ENCODE assay signal across 8 mouse cellular contexts in genomic region chr1:131245926-131246325, GRCm38 (mm10). TPM values are rescaled to one million over a fixed set of nuclear protein-coding genes. Genes with fewer than 3 reads are reported as not detected.
DNase-seq lines count a peak whose midpoint lies in the region; ATAC-seq and TF ChIP-seq lines count a peak whose summit lies in the region.

No protein-coding gene starts in this region.

- TF ChIP-seq CTCF in liver, embryonic 14.5 days (IDR thresholded peaks at IDR 0.05; ENCODE audit: low read depth) = peak; percentile 60

- H3K4me3 ChIP-seq in liver, embryonic 14.5 days (ENCODE audit: insufficient read depth in 1 of 2, low read depth in 2 of 2, low read length in 2 of 2) = peak overlapping the region; percentile 48 to 54; a peak in 2 of 4 replicates
- peak overlapping the region; percentile 51 for H3K4me3 ChIP-seq in myocyte

- no peaks in the 10 kb centered on the region for H3K9me3 ChIP-seq in liver, embryonic 14.5 days (ENCODE audit: control insufficient read depth, low read length)

- 7% methylated on average over 9 of the region's 9 CpGs for WGBS in liver, embryonic 14.5 days (ENCODE audit: insufficient replicate concordance)

- DNase-seq in 416B (ENCODE audit: low read depth) (peak; percentile 31), ES-CJ7 (ENCODE audit: low read depth, low spot score) (peak; percentile 75)
- DNase-seq in cerebellum, postnatal 10 days = peak; percentile 80 to 83
- DNase-seq in kidney, adult 8-10 months = peak; percentile 52 to 65
- DNase-seq in liver, embryonic 14.5 days (ENCODE audit: low read depth in 3 of 3, low spot score in 3 of 3) = no peak

- peaks cover 31% of the 10 kb centered on the region for H3K27me3 ChIP-seq in liver, embryonic 14.5 days (ENCODE audit: control insufficient read depth, insufficient read depth, low read length)
- no peaks in the 10 kb centered on the region for H3K27me3 ChIP-seq in myocyte (ENCODE audit: control insufficient read depth, insufficient read depth, insufficient read length)

- no peak overlapping the region for H3K9ac ChIP-seq in liver, embryonic 14.5 days (replicated peaks)

- H3ac ChIP-seq in myocyte (ENCODE audit: control insufficient read depth, insufficient read length) = peak overlapping the region; percentile 37

- H3K4me1 ChIP-seq in liver, embryonic 14.5 days (replicated peaks; ENCODE audit: control insufficient read depth in 2 of 2, insufficient read depth in 2 of 2, low read length in 1 of 2) = peaks cover 0 to 3% of the 10 kb centered on the region in 2 experiments; a peak in 1 of 4 replicates

- no peak overlapping the region for H3K27ac ChIP-seq in liver, embryonic 14.5 days

- no peaks in the 10 kb centered on the region for H3K36me3 ChIP-seq in liver, embryonic 14.5 days (replicated peaks; ENCODE audit: control insufficient read depth, insufficient read depth, low read depth)
- no peaks in the 10 kb centered on the region for H3K36me3 ChIP-seq in myocyte (ENCODE audit: control insufficient read depth, insufficient read depth)

- peaks cover 7% of the 10 kb centered on the region for H3K79me2 ChIP-seq in myocyte (ENCODE audit: control insufficient read depth, insufficient read depth)

- peak overlapping the region; percentile 63 for H3K4me2 ChIP-seq in liver, embryonic 14.5 days (ENCODE audit: low read depth)
- peak overlapping the region; percentile 96 for H3K4me2 ChIP-seq in myocyte (ENCODE audit: low read depth)

- TF ChIP-seq EP300 in liver, embryonic 14.5 days (IDR thresholded peaks at IDR 0.05; ENCODE audit: low read depth) = no peak

- no peak for TF ChIP-seq POLR2A in myocyte (IDR thresholded peaks at IDR 0.05; ENCODE audit: insufficient read length, low read depth)

- ATAC-seq in granulocyte monocyte progenitor cell, adult 5-6 weeks (replicated peaks; ENCODE audit: poor library complexity, severe bottlenecking) = peak; percentile 33; the same call in 1 of the 2 replicates
- no peak for ATAC-seq in liver, embryonic 14.5 days (ENCODE audit: insufficient read depth)
- no peak for ATAC-seq in erythroblast, adult 5-6 weeks (replicated peaks; ENCODE audit: low FRiP score, poor library complexity, severe bottlenecking)

TF ChIP-seq in myocyte, 11 proteins besides CTCF, POLR2A, EP300 and RAD21:
- TF ChIP-seq MYOD1 (IDR thresholded peaks at IDR 0.05; ENCODE audit: control insufficient read depth in 1 of 3, insufficient read length in 2 of 3, low read depth in 2 of 3) (no peak), USF1 (IDR thresholded peaks at IDR 0.05; ENCODE audit: low read depth) (no peak), SRF (IDR thresholded peaks at IDR 0.05; ENCODE audit: control insufficient read depth, insufficient read length, low read depth) (no peak), MYOG (IDR thresholded peaks at IDR 0.05; ENCODE audit: control insufficient read depth in 1 of 3, insufficient read depth in 1 of 3, insufficient read length in 2 of 3, low read depth in 2 of 3) (no peak), TCF12 (IDR thresholded peaks at IDR 0.05; ENCODE audit: insufficient read depth, poor library complexity, severe bottlenecking) (no peak), TCF3 (IDR thresholded peaks at IDR 0.05; ENCODE audit: insufficient read length, low read depth) (no peak), E2F4 (IDR thresholded peaks at IDR 0.05; ENCODE audit: insufficient read depth) (no peak), CEBPB (IDR thresholded peaks at IDR 0.05; ENCODE audit: insufficient read depth, poor library complexity, severe bottlenecking) (no peak)

RNA-seq across cellular contexts. Expression of gene Rassf5, which starts 0.9 kb away (rescaled TPM):
- 48.5 and 59.1 TPM in 2 replicates for total RNA-seq in granulocyte monocyte progenitor cell, adult 5-6 weeks (2014; fragmentation: Nextera tagmentation)
- total RNA-seq in granulocyte monocyte progenitor cell, adult 5-6 weeks (2017) = 48.9 and 52.7 TPM in 2 replicates
- polyA plus RNA-seq in liver, embryonic 14.5 days (2012; rRNA removed) = 2.1 TPM in 2 replicates
- polyA plus RNA-seq in liver, embryonic 14.5 days (2014; fragmentation: Nextera tagmentation; extraction: Ambion mirVana) = 3.6 and 3.7 TPM in 2 replicates
- polyA plus RNA-seq in myocyte (2012; fragmentation: generic; extraction: Trizol) = 9.8 TPM
- 18.8 and 30.7 TPM in 2 replicates for total RNA-seq in erythroblast, adult 5-6 weeks (2015; ENCODE audit: low replicate concordance)
- total RNA-seq in erythroblast, adult 5-6 weeks (2017; ENCODE audit: low replicate concordance) = 11.7 and 15.2 TPM in 2 replicates

RNA-seq across cellular contexts. Expression of gene Ikbke, which starts 33.5 kb away (rescaled TPM):
- 57.6 and 57.9 TPM in 2 replicates for total RNA-seq in granulocyte monocyte progenitor cell, adult 5-6 weeks (2014; fragmentation: Nextera tagmentation)
- total RNA-seq in granulocyte monocyte progenitor cell, adult 5-6 weeks (2017) = 26.2 and 31.7 TPM in 2 replicates
- 6.1 and 6.4 TPM in 2 replicates for polyA plus RNA-seq in liver, embryonic 14.5 days (2012; rRNA removed)
- 4.9 and 5.7 TPM in 2 replicates for polyA plus RNA-seq in liver, embryonic 14.5 days (2014; fragmentation: Nextera tagmentation; extraction: Ambion mirVana)
- 1.7 TPM for polyA plus RNA-seq in myocyte (2012; fragmentation: generic; extraction: Trizol)
- 6.3 and 6.5 TPM in 2 replicates for total RNA-seq in erythroblast, adult 5-6 weeks (2015; ENCODE audit: low replicate concordance)
- 5.2 and 7.0 TPM in 2 replicates for total RNA-seq in erythroblast, adult 5-6 weeks (2017; ENCODE audit: low replicate concordance)

Comparison
In these comparisons a context has a peak if more than half of its experiments do, and no peak if none do; other contexts are left out.
1. DNase-seq: peak in 416B (single experiment), ES-CJ7 (single experiment), cerebellum, postnatal 10 days (2 of 2) and kidney, adult 8-10 months (2 of 2); none in liver, embryonic 14.5 days (0 of 3).